Mouse (Mus musculus) liver, embryonic 16.5 days (tissue): ENCODE measurements around the gene Pcdh7. TPM values are rescaled to one million over a fixed set of nuclear protein-coding genes. Genes with fewer than 3 reads are reported as not detected.
"Not testable (repeated sequence)": the region's sequence is repeated elsewhere in the genome, so short reads cannot be mapped to it uniquely, and the experiment has no call there.

Source experiments
- ATAC-seq: fragments of 200-750 bp; cut with Nextera tagmentation; 2 replicates; pipeline ENCODE4 v1.8.0; 2017; ENCODE audit warnings: low read depth, mild to moderate bottlenecking, moderate number of reproducible peaks, moderate library complexity
- H3K27ac ChIP-seq: fragments of 300-500 bp; sonication (generic); 2 replicates; pipeline ENCODE4 v1.5.1; 2014; ENCODE audit warnings: mild to moderate bottlenecking, low read length
- H3K27me3 ChIP-seq: fragments of 300-500 bp; sonication (generic); 2 replicates; pipeline ENCODE4 v1.6.1; 2014; ENCODE audit warnings: low read depth, low read length, mixed read lengths; ENCODE audit not compliant: control insufficient read depth, insufficient read depth
- H3K36me3 ChIP-seq: fragments of 300-500 bp; sonication (generic); 2 replicates; pipeline ENCODE4 v1.6.1; 2014; ENCODE audit warnings: mild to moderate bottlenecking; ENCODE audit not compliant: control insufficient read depth, insufficient read depth
- H3K4me1 ChIP-seq: fragments of 300-500 bp; sonication (generic); 2 replicates; pipeline ENCODE4 v1.6.1; 2014; ENCODE audit warnings: low read depth, low read length, mixed read lengths; ENCODE audit not compliant: control insufficient read depth
- H3K4me2 ChIP-seq: fragments of 300-500 bp; sonication (generic); 2 replicates; pipeline ENCODE4 v1.6.1; 2014; ENCODE audit warnings: low read depth, low read length, mixed read lengths
- H3K4me3 ChIP-seq: fragments of 300-500 bp; sonication (generic); 2 replicates; pipeline ENCODE4 v1.5.1; 2014; ENCODE audit warnings: low read depth, mild to moderate bottlenecking, low read length
- H3K9ac ChIP-seq: fragments of 300-500 bp; sonication (generic); 2 replicates; pipeline ENCODE4 v1.6.1; 2014; ENCODE audit warnings: low read depth, low read length
- H3K9me3 ChIP-seq: fragments of 300-500 bp; sonication (generic); replicated peaks from 2 replicates; pipeline ENCODE4 v1.6.1; 2016; ENCODE audit warnings: low read length; ENCODE audit not compliant: control insufficient read depth
- WGBS: fragments of 180-500 bp; shearing (Covaris S2); extraction: QIAGEN DNeasy Blood & Tissue Kit; methylation state at CpG from one replicate; pipeline ENCODE4 v1.1.7; 2014; ENCODE audit not compliant: insufficient replicate concordance; 5-methylcytosine and 5-hydroxymethylcytosine counted together
- polyA plus RNA-seq: library from polyadenylated mRNA; unstranded; fragments of >200 nt; fragmentation: Nextera tagmentation; extraction: Ambion mirVana; gene quantifications from 2 replicates; pipeline ENCODE4 v1.2.1, GENCODE M21; 2015

Pcdh7 gene
- polyA plus RNA-seq = 0.31 and 0.36 TPM in 2 replicates

DNA sequence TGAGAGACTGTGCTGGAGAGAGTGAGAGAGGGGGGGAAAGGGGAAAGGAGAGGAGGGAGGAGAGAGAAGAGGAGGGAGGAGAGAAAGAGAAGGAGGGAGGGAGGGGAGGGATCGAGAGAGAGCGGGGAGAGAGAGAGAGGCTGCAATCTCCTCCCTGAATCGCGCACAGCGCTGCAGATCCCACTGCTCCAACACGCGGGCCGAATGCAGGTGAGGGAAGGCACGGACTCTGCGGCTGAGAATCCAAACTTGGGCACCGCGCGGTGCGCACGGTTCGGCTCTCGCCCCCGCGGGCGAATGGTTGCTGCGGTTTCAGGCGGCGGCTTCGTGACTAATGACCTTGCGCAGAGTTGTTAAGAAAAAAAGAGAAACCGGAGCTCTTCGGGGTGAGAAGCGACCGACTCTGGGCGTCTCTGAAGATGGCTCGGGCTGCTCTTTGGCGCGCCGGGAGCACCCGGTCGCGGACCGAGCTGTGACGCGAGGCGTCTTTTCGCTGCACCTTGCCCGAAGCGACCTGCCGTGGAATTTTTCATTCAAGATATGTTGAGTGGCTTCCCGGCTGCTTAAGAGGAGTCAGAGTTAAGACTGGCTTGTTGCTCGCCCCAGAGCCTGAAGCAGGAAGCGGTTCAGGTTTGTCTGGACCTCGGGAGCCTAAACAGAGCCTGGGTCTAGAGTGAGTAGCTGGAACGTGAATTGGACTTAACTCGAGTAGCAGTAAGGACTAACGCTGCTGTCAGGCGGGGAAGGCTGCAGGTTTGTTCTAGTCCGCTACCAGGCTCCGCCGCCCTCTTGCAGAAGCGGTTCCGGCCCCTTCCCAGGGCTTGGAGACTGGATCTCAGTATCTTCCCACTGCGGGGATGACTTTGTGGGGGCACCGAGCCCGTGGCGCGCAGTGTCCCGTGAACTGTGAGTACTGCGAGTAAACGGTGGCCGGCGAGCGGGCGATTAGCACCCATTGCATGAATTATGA, at the start of gene Pcdh7:
Gene Pcdh7 (plus strand): TSS at position 62 of the 970 bp plus-strand sequence.
- Histone ChIP-seq H3K9ac (peak within 1 kb of the TSS; percentile 28; the same call in 1 of the 2 replicates), H3K27me3 (peaks cover 72% of the 10 kb centered on the region), H3K36me3 (no peaks in the 10 kb centered on the region), H3K4me3 (peak within 1 kb of the TSS; percentile 66), H3K9me3 (no peaks in the 10 kb centered on the region), H3K4me2 (peak within 1 kb of the TSS; percentile 72), H3K27ac (peak within 1 kb of the TSS; percentile 10; the same call in 1 of the 2 replicates), H3K4me1 (peaks cover 26% of the 10 kb centered on the region)
- under 1% methylated on average over 70 of the region's 70 CpGs for WGBS
- ATAC-seq = no peak

DNA sequence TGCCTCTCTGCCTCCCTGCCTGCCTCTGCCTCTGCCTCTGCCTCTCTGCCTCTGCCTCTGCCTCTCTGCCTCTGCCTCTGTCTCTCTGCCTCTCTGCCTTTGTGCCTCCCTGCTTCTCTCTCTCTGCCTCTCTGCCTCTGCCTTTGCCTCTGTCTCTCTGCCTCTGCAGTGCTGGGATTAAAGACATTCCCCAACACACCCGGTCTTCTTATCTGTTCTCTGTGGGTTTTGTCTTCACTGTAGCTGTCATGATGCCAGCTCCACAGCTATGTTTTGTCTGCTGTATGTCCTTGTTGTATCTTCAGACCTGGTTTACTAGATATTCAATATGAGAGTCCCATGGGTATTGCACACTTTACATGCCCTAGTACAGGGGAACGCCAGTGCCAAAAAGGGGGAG, 40.8 kb upstream of the Pcdh7 start:
- not testable (repeated sequence) for ATAC-seq, H3K4me1 ChIP-seq, H3K27me3 ChIP-seq, H3K4me3 ChIP-seq, H3K9ac ChIP-seq, H3K9me3 ChIP-seq, H3K36me3 ChIP-seq, H3K4me2 ChIP-seq, H3K27ac ChIP-seq
- 45% methylated on average over 2 of the region's 2 CpGs for WGBS

GRCm38 (mm10) chr5:57708396-57708795, 9.4 kb upstream of the Pcdh7 start:
- no peaks in the 10 kb centered on the region for H3K4me1 ChIP-seq
- no peak overlapping the region for H3K27ac ChIP-seq
- no peak for ATAC-seq
- no peaks in the 10 kb centered on the region for H3K9me3 ChIP-seq
- H3K27me3 ChIP-seq = no peaks in the 10 kb centered on the region
- H3K4me3 ChIP-seq = no peak overlapping the region
- WGBS = 62% methylated on average over 2 of the region's 2 CpGs
- H3K9ac ChIP-seq = no peak overlapping the region
- H3K36me3 ChIP-seq = no peaks in the 10 kb centered on the region
- no peak overlapping the region for H3K4me2 ChIP-seq

DNA sequence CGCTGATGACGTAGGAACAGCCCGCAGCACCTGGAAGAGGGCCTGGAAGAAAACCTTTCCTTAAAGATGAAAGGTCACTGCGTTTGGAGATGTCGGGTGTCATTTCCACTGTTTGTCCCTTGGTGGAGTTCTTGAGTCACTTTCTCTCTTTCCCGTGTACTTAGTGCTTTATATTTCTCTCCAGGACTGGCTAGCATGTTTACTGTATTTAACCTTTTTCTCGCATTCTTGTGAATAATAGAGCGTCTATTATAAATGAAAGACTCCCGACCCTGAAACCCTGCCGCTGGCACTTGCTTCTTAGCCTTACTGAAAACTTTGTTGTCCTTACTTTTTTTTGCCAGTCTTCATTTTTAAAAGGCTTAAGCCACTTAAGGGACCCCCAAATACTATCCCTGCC, 3.8 kb upstream of the Pcdh7 start:
- Histone ChIP-seq H3K36me3 (no peaks in the 10 kb centered on the region), H3K4me1 (peaks cover 18% of the 10 kb centered on the region), H3K4me3 (peak overlapping the region; percentile 66), H3K9me3 (no peaks in the 10 kb centered on the region), H3K4me2 (peak overlapping the region; percentile 72), H3K9ac (peak overlapping the region; percentile 18; the same call in 1 of the 2 replicates), H3K27me3 (peaks cover 39% of the 10 kb centered on the region), H3K27ac (no peak overlapping the region)
- no peak for ATAC-seq
- WGBS = 1% methylated on average over 10 of the region's 10 CpGs

- ATAC-seq = peak; percentile 45
- under 1% methylated on average over 42 of the region's 45 CpGs for WGBS
Measured at GRCm38 (mm10) chr5:57714621-57715523, 2.9 kb upstream of the Pcdh7 start.

GRCm38 (mm10) chr5:57715524-57716400, 2.0 kb upstream of the Pcdh7 start:
- whole genome bisulfite sequencing = under 1% methylated on average over 53 of the region's 53 CpGs
- Histone ChIP-seq H3K4me2 (peak overlapping the region; percentile 72), H3K4me3 (peak overlapping the region; percentile 66), H3K27ac (peak overlapping the region; percentile 55), H3K27me3 (peaks cover 57% of the 10 kb centered on the region), H3K9ac (peak overlapping the region; percentile 45), H3K9me3 (no peaks in the 10 kb centered on the region), H3K36me3 (no peaks in the 10 kb centered on the region), H3K4me1 (peaks cover 26% of the 10 kb centered on the region)
- ATAC-seq = peak; percentile 42

More at GRCm38 (mm10) chr5:57714621-57715523, 2.9 kb upstream of the Pcdh7 start:
- H3K9me3 ChIP-seq = no peaks in the 10 kb centered on the region
- H3K4me3 ChIP-seq = peak overlapping the region; percentile 66
- H3K36me3 ChIP-seq = no peaks in the 10 kb centered on the region
- H3K4me2 ChIP-seq = peak overlapping the region; percentile 72
- H3K9ac ChIP-seq = peak overlapping the region; percentile 45
- peaks cover 26% of the 10 kb centered on the region for H3K4me1 ChIP-seq
- peak overlapping the region; percentile 55 for H3K27ac ChIP-seq
- H3K27me3 ChIP-seq = peaks cover 48% of the 10 kb centered on the region

- Histone ChIP-seq H3K4me1 (peaks cover 26% of the 10 kb centered on the region), H3K4me2 (peak overlapping the region; percentile 72), H3K4me3 (peak overlapping the region; percentile 66), H3K27ac (peak overlapping the region; percentile 10), H3K9ac (no peak overlapping the region; the same call in 1 of the 2 replicates), H3K36me3 (no peaks in the 10 kb centered on the region), H3K9me3 (no peaks in the 10 kb centered on the region), H3K27me3 (peaks cover 66% of the 10 kb centered on the region)
- ATAC-seq = no peak
- 1% methylated on average over 29 of the region's 29 CpGs for WGBS
Measured at GRCm38 (mm10) chr5:57716421-57717237, 1.1 kb upstream of the Pcdh7 start.
